Mouse (Mus musculus): ENCODE results near the gene Mobp.

GRCm38 (mm10) chr9:120131784-120132288, 17.7 kb upstream of the Mobp start:
- TF ChIP-seq CTCF (IDR thresholded peaks at IDR 0.05; ENCODE audit: control insufficient read depth, insufficient read depth, insufficient replicate concordance, low read depth, low read length) (no peak), POLR2A (IDR thresholded peaks at IDR 0.05; ENCODE audit: control insufficient read depth, low read depth, low read length) (no peak)

Data from testis, adult 2 months (tissue).